Mouse (Mus musculus) megakaryocyte, embryonic 14.5 days (primary cell): Measurements from ENCODE around the gene Rpl10-ps3.

ENCODE experiments used
- FLI1 ChIP-seq: IDR thresholded peaks from 2 replicates; pipeline ENCODE4 v1.6.1; 2012; ENCODE audit warnings: low read length, inconsistent platforms, mixed read lengths
- GATA1 ChIP-seq: IDR thresholded peaks from 3 replicates; pipeline ENCODE4 v1.6.1; 2012; ENCODE audit warnings: mixed read lengths, low read length, inconsistent platforms, borderline replicate concordance

DNA sequence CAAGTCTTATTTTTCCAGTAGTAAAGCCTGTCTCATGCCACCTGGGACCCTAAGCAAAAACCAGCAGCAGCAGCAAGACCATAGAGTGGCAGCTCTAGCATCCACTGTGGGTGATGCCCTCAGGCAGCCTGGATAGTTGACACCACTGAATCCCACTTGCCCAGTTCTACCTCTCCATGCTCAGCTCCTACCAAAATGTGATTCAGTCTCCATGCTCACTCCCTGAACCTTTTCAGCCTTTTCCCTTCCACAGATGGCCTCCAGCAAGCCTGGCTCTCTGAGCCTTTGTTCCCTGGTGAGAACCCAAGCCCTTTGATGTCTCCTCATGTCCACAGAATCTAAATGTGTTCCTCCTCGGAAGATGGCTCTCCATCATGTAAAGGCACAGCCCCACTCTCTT is 5.8 kb upstream of the Rpl10-ps3 start:
- TF ChIP-seq GATA1 (no peak), FLI1 (no peak)
